ENCODE assay signal across 30 mouse cellular contexts in genomic region chr17:13924588-13924987, GRCm38 (mm10). TPM values are rescaled to one million over a fixed set of nuclear protein-coding genes. Genes with fewer than 3 reads are reported as not detected.
DNase-seq lines count a peak whose midpoint lies in the region; ATAC-seq lines count a peak whose summit lies in the region.
"Had no signal": no experiment of that assay in that cellular context is flagged by ENCODE, and none has a peak within 500 bp of the region (broad histone marks: within the 10 kb centered on the region; RNA-seq: fewer than 3 reads in every experiment).

No protein-coding gene starts in this region.

- intact Hi-C loops in left cerebral cortex, postnatal 10 days (cut with DNase I) = no loop called here

- ATAC-seq in liver, embryonic 12.5 days = peak; percentile 42; the same call in 1 of the 2 replicates
- ATAC-seq in liver, embryonic 11.5 days (replicated peaks; ENCODE audit: low FRiP score) = no peak
- ATAC-seq: activated CD4-positive, CD25-positive, alpha-beta regulatory T cell, adult 4 months; forebrain, embryonic 15.5 days; intestine, embryonic 15.5 days; Patski had no signal

- H3K36me3 ChIP-seq in liver, embryonic 12.5 days = no peaks in the 10 kb centered on the region
- no peaks in the 10 kb centered on the region for H3K36me3 ChIP-seq in liver, embryonic 11.5 days (ENCODE audit: control insufficient read depth, insufficient read depth, low read length)
- H3K36me3 ChIP-seq: embryonic facial prominence, embryonic 12.5 days; forebrain, embryonic 15.5 days; intestine, embryonic 15.5 days had no signal

- H3K9ac ChIP-seq in liver, embryonic 12.5 days = no peak overlapping the region
- no peak overlapping the region for H3K9ac ChIP-seq in liver, embryonic 11.5 days (ENCODE audit: low read depth, low read length)
- H3K9ac ChIP-seq: embryonic facial prominence, embryonic 12.5 days; forebrain, embryonic 15.5 days; hindbrain, embryonic 14.5 days; intestine, embryonic 15.5 days had no signal

- DNase-seq in adrenal gland, postnatal 36 days = peak; percentile 32 to 52
- no peak for DNase-seq in adrenal gland, postnatal 4 days (ENCODE audit: low spot score in 2 of 2)
- no peak for DNase-seq in liver, embryonic 11.5 days (ENCODE audit: low spot score)
- peak; percentile 76 for DNase-seq in 3T3-L1 (ENCODE audit: low read depth, low spot score)
- peak; percentile 66 for DNase-seq in brain, adult 2 months (ENCODE audit: low read depth, low spot score)
- DNase-seq in left cerebral cortex, postnatal 10 days (ENCODE audit: extremely low spot score in 1 of 2, low spot score in 2 of 2) = no peak
- DNase-seq: adrenal gland, adult 8-10 months; B cell, adult 2 months; cerebellum, adult 11 months; cerebellum, adult 8-10 months; cerebellum, postnatal 25 days; gastrocnemius, postnatal 14 days; heart, postnatal 14 days; kidney, adult 18-20 months had no signal

- H3K27ac ChIP-seq in liver, embryonic 12.5 days = no peak overlapping the region
- H3K27ac ChIP-seq in liver, embryonic 11.5 days (ENCODE audit: low read depth, low read length) = no peak overlapping the region
- H3K27ac ChIP-seq: embryonic facial prominence, embryonic 12.5 days; forebrain, embryonic 15.5 days; hindbrain, embryonic 14.5 days; intestine, embryonic 15.5 days had no signal

- no peaks in the 10 kb centered on the region for H3K27me3 ChIP-seq in liver, embryonic 12.5 days (replicated peaks)
- H3K27me3 ChIP-seq in liver, embryonic 11.5 days (replicated peaks; ENCODE audit: control insufficient read depth, insufficient read depth, low read length) = no peaks in the 10 kb centered on the region
- H3K27me3 ChIP-seq: embryonic facial prominence, embryonic 12.5 days; forebrain, embryonic 15.5 days; intestine, embryonic 15.5 days; Patski had no signal

- no peaks in the 10 kb centered on the region for H3K9me3 ChIP-seq in liver, embryonic 12.5 days (replicated peaks)
- no peaks in the 10 kb centered on the region for H3K9me3 ChIP-seq in liver, embryonic 11.5 days (ENCODE audit: control insufficient read depth, low read length)
- H3K9me3 ChIP-seq: embryonic facial prominence, embryonic 12.5 days; forebrain, embryonic 15.5 days; intestine, embryonic 15.5 days had no signal

- H3K4me3 ChIP-seq in liver, embryonic 12.5 days = no peak overlapping the region
- H3K4me3 ChIP-seq in liver, embryonic 11.5 days (ENCODE audit: low read depth, low read length) = no peak overlapping the region
- H3K4me3 ChIP-seq: embryonic facial prominence, embryonic 12.5 days; forebrain, embryonic 15.5 days; intestine, embryonic 15.5 days had no signal

- H3K4me2 ChIP-seq in liver, embryonic 12.5 days = no peak overlapping the region
- no peak overlapping the region for H3K4me2 ChIP-seq in liver, embryonic 11.5 days
- H3K4me2 ChIP-seq: embryonic facial prominence, embryonic 12.5 days; forebrain, embryonic 15.5 days; hindbrain, embryonic 14.5 days; intestine, embryonic 15.5 days had no signal

- WGBS in liver, embryonic 12.5 days (ENCODE audit: insufficient replicate concordance) = 58% methylated on average over 2 of the region's 2 CpGs
- 89% methylated on average over 2 of the region's 2 CpGs for WGBS in liver, embryonic 11.5 days

- no peaks in the 10 kb centered on the region for H3K4me1 ChIP-seq in liver, embryonic 12.5 days
- H3K4me1 ChIP-seq in liver, embryonic 11.5 days (replicated peaks; ENCODE audit: control insufficient read depth, insufficient read depth, low read length) = no peaks in the 10 kb centered on the region
- H3K4me1 ChIP-seq: intestine, embryonic 15.5 days had no signal

RNA-seq across cellular contexts. Expression of gene Gm7168, which starts 23.6 kb away (rescaled TPM):
- under 1 TPM in 1 of 2 experiments, not detected in 1; 0.20 TPM for total RNA-seq in adrenal gland, postnatal 36 days (2021)
- total RNA-seq in adrenal gland, postnatal 4 days (2021) = not detected
- polyA plus RNA-seq in liver, embryonic 12.5 days (2016; fragmentation: Nextera tagmentation; extraction: Ambion mirVana) = not detected in 2 replicates
- not detected in 2 replicates for polyA plus RNA-seq in liver, embryonic 11.5 days (2014; fragmentation: Nextera tagmentation; extraction: Ambion mirVana)
- total RNA-seq in left cerebral cortex, postnatal 10 days (2021) = not detected
- total RNA-seq: adrenal gland, adult 8-10 months; gastrocnemius, adult 18-20 months; gastrocnemius, postnatal 14 days; heart, adult 8-10 months; heart, postnatal 14 days; hematopoietic stem cell, adult 5-6 weeks; MEL had no signal
- polyA plus RNA-seq: activated CD4-positive, CD25-positive, alpha-beta regulatory T cell, adult 4 months; brain, embryonic 14.5 days; cortical plate, adult 2 months; embryonic facial prominence, embryonic 12.5 days; forebrain, embryonic 11.5 days; forebrain, embryonic 15.5 days; gonadal fat pad, adult 2 months; heart, embryonic 14.5 days; hindbrain, embryonic 14.5 days; intestine, embryonic 15.5 days; Patski had no signal

Comparison
In these comparisons a context has a peak if more than half of its experiments do, and no peak if none do; other contexts are left out.
1. DNase-seq: peak in adrenal gland, postnatal 36 days (2 of 2), 3T3-L1 (single experiment) and brain, adult 2 months (single experiment); none in adrenal gland, postnatal 4 days (0 of 2), liver, embryonic 11.5 days (single experiment) and left cerebral cortex, postnatal 10 days (0 of 2).